Mouse (Mus musculus): ENCODE data around the gene 3110082I17Rik.
"Not testable (repeated sequence)": the region's sequence is repeated elsewhere in the genome, so short reads cannot be mapped to it uniquely, and the experiment has no call there.

The 3110082I17Rik gene

GRCm38 (mm10) chr5:139394399-139394798, 65.9 kb downstream of the 3110082I17Rik start:
- DNase-seq (ENCODE audit: low spot score) = no peak

GRCm38 (mm10) chr5:139393197-139393588, 67.1 kb downstream of the 3110082I17Rik start:
- DNase-seq (ENCODE audit: low spot score) = no peak

GRCm38 (mm10) chr5:139392219-139393196, 67.8 kb downstream of the 3110082I17Rik start:
- no peak for DNase-seq (ENCODE audit: low spot score)

GRCm38 (mm10) chr5:139391309-139391990, 68.9 kb downstream of the 3110082I17Rik start:
- DNase-seq (ENCODE audit: low spot score) = no peak

- not testable (repeated sequence) for DNase-seq (ENCODE audit: low spot score)
Observed at GRCm38 (mm10) chr5:139390324-139391119, 69.8 kb downstream of the 3110082I17Rik start.

- no peak for DNase-seq (ENCODE audit: low spot score)
Observed at GRCm38 (mm10) chr5:139389676-139390061, 70.7 kb downstream of the 3110082I17Rik start.

GRCm38 (mm10) chr5:139388694-139389675, 71.3 kb downstream of the 3110082I17Rik start:
- DNase-seq (ENCODE audit: low spot score) = peak; percentile 37

GRCm38 (mm10) chr5:139388195-139388570, 72.1 kb downstream of the 3110082I17Rik start:
- DNase-seq (ENCODE audit: low spot score) = no peak

- DNase-seq (ENCODE audit: low spot score) = no peak
Observed at GRCm38 (mm10) chr5:139387329-139388194, 72.8 kb downstream of the 3110082I17Rik start.

GRCm38 (mm10) chr5:139386047-139386446, 74.3 kb downstream of the 3110082I17Rik start:
- no peak for DNase-seq (ENCODE audit: low spot score)

- DNase-seq (ENCODE audit: low spot score) = peak; percentile 49
Observed at GRCm38 (mm10) chr5:139384531-139384930, 75.8 kb downstream of the 3110082I17Rik start.

- DNase-seq (ENCODE audit: low spot score) = no peak
Observed at GRCm38 (mm10) chr5:139383234-139383633, 77.1 kb downstream of the 3110082I17Rik start.

- peak; percentile 95 for DNase-seq (ENCODE audit: low spot score)
Observed at GRCm38 (mm10) chr5:139382760-139383159, 77.6 kb downstream of the 3110082I17Rik start.

- peak; percentile 92 for DNase-seq (ENCODE audit: low spot score)
Observed at GRCm38 (mm10) chr5:139381586-139382513, 78.5 kb downstream of the 3110082I17Rik start.

- peak; percentile 52 for DNase-seq (ENCODE audit: low spot score)
Observed at GRCm38 (mm10) chr5:139380385-139381248, 79.7 kb downstream of the 3110082I17Rik start.

GRCm38 (mm10) chr5:139379771-139380384, 80.4 kb downstream of the 3110082I17Rik start:
- no peak for DNase-seq (ENCODE audit: low spot score)

- no peak for DNase-seq (ENCODE audit: low spot score)
Observed at GRCm38 (mm10) chr5:139378986-139379629, 81.2 kb downstream of the 3110082I17Rik start.

Data from T-cell, adult 2 months (primary cell).